Mouse (Mus musculus) adrenal gland, adult 18-20 months (tissue): ENCODE measurements around the gene Lamb1. TPM values are rescaled to one million over a fixed set of nuclear protein-coding genes. Genes with fewer than 3 reads are reported as not detected.

ENCODE experiments used
- DNase-seq, 2 experiments: peaks; one replicate each; pipeline ENCODE4 v3.0.0; 2021 to 2022; ENCODE audit warnings: low spot score in 2 of 2
- long read RNA-seq, 2 experiments: library from polyadenylated mRNA; stranded (forward); transcript quantifications; one replicate each; pipeline ENCODE4 v2.0.0; 2021
- total RNA-seq, 2 experiments: library from RNA; stranded (reverse); gene quantifications; 1 replicate in 1 of 2; 2 replicates in 1 of 2; pipeline ENCODE4 v1.2.3; 2021

Gene Lamb1
- total RNA-seq: 100 to 1,000 TPM; 135 to 197 TPM
- long read RNA-seq, experiment 1, full-length matches to known transcripts: 68 of 139 reads
- long read RNA-seq, experiment 1, partial matches to known transcripts: 63 of 139 reads
- long read RNA-seq, experiment 1, other reads (novel, unspliced or antisense): 8 of 139 reads
- long read RNA-seq, experiment 2, full-length matches to known transcripts: 26 of 180 reads
- long read RNA-seq, experiment 2, partial matches to known transcripts: 148 of 180 reads
- long read RNA-seq, experiment 2, other reads (novel, unspliced or antisense): 6 of 180 reads

- DNase-seq: peak; percentile 76 to 79
Observed at GRCm38 (mm10) chr12:31265005-31265721, at the start of gene Lamb1. Gene Lamb1, plus strand, starts transcription at chr12:31265234.

DNA sequence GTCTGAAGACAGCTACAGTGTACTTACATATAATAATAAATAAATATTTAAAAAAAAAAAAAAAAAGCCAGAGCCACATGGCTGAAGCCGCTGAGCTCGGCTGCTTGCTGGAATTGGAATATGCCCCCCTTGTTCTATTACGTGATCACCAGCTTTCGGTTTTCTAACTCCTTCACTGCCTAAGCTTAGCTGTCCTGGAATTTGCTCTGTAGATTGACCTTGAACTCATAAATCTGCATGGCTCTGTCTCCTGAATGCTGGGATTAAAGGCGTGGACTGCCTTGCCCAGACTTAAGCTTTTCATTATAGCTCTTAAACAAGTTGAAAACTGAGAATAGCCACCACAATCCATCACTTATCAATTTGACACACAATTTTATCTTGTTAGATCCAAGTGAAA is 47.8 kb upstream of the Lamb1 start:
- no peak for DNase-seq

- no peak for DNase-seq
Observed at GRCm38 (mm10) chr12:31218774-31219173, 46.3 kb upstream of the Lamb1 start.

- DNase-seq: no peak
Observed at GRCm38 (mm10) chr12:31221522-31221921, 43.5 kb upstream of the Lamb1 start.

GRCm38 (mm10) chr12:31222282-31222681 is 42.8 kb upstream of the Lamb1 start:
- no peak for DNase-seq

DNA sequence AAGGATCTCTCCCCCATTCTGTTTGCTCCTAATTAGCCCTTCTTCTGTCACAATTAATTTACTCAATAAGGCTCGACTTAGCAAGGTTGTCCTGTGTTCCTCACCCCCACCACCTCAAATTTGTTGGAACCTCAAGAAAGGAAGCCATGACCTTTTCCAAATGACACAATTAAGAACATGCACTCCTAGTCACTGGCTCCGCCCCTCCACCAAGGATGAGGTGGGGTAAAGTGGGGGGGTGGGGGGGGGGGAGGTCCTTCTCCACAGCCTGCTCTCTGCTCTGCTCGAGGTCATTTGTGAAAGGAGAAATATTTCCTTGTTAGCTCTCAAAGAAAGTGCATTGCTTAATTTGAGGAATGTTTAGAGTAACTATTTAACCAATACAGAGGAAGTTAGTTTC is 42.3 kb upstream of the Lamb1 start:
- DNase-seq: no peak

GRCm38 (mm10) chr12:31225451-31225850 is 39.6 kb upstream of the Lamb1 start:
- no peak for DNase-seq

DNA sequence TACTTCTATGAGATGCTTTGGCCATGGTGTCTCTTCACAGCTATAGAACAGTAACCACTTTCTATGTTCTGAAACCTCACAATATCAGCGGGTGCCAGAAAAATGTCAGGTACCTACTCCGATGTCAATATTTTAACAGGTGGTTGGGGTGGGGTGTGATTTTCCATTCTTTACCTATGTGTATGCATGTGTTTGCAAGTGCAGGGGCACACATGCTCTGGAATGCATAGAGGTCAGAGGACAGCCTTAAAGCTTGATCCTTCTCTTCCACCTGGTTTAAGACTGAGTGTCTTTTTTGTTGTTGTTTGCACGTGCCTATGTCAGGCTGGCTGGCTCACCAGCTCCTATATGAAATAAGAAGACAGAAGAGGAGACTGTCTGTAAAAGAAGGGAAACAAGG is 37.9 kb upstream of the Lamb1 start:
- no peak for DNase-seq

GRCm38 (mm10) chr12:31228878-31229277 is 36.2 kb upstream of the Lamb1 start:
- DNase-seq: no peak

DNA sequence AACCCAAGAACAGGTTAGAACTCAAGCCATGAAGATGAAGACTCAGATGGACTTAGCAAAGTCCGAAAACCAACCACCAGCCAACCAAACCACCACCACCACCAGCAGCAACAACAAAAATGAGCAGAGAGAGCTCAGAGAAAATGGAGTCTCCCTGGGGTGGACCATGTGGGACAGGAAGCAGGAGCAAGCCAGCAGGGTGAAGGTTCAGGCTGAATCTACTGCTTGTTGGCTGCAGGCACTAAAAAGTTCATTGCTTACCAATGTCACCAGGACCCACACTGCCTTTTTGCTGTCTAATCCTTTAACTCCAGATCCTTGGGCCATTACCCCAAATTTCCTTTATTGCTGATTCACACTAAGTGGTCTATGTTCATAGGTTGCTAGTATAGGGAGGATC is 32.4 kb upstream of the Lamb1 start:
- DNase-seq: no peak

GRCm38 (mm10) chr12:31235018-31235417 is 30.0 kb upstream of the Lamb1 start:
- DNase-seq: no peak

GRCm38 (mm10) chr12:31236861-31237595 is 28.0 kb upstream of the Lamb1 start:
- DNase-seq: peak in 1 of 2 experiments; percentile 33

DNA sequence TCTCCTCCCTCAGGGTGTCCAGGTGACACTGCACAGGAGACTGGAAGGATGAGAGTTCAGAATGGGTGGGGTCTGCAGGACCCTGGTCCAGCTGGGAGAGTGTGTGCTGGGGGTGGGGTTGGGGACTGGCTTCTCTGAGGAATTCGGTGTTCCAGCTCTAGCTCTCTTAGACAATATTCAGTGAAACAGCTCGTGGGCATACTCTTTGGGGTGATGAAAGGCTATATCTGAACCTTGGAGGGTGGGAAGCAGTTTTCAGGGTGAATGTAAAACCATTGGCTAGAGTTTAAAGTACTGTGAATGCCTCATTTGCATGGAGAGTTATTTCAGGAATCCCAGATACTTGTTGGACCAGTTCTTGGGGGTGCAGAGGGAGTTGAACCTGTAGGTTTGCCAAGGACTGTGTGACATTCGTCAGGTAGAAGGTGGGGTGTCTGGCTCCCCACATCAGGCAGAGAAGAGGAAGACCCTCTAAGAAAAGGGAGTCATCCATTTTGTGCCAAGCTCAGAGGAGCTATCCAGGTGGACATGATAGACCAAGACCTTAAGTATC is 25.9 kb upstream of the Lamb1 start:
- DNase-seq: no peak

GRCm38 (mm10) chr12:31239798-31240197 is 25.2 kb upstream of the Lamb1 start:
- DNase-seq: no peak

DNA sequence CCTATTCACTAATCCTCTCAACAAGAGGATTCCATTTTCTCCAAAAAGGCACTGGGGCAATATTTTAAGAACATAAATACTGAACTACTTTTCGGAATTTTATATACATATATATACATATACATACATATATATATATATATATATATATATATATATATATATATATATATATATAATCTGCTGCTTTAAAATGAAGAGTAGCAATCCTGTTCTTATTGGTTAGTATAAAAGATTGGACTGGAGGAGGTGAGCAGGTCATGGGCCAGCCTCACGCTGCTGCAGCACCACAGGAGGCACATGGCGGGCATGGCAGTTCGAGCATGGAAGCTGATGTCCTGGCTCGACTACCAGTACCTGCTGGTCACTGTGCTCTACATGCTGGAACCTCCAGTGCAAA is 24.6 kb upstream of the Lamb1 start, which contains the start of gene Gm6993:
Gene Gm6993 (plus strand): TSS at position 301 of the 400 bp plus-strand sequence.
- no peak for DNase-seq

GRCm38 (mm10) chr12:31241595-31242342 is 23.3 kb upstream of the Lamb1 start:
- DNase-seq: no peak

GRCm38 (mm10) chr12:31244001-31244400 is 21.0 kb upstream of the Lamb1 start:
- DNase-seq: no peak

DNA sequence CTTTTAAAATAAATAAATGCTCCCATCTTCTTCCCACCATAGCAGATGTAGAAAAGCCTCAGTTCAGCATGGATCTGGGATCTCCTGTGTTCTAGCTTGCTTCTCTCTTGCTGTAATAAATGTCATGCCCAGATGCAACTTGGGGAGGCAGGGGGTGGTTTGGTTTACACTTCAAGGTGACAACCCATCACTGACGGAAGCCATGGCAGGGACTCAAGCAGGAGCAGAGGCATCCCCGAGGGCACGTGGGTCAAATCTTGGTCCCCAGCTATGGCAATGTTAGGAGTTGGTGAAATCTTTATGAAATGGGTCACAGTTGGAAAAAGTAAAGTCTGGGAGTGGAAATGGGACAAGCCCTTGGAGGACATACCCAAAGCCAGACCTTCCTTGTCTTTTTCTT is 20.3 kb upstream of the Lamb1 start:
- DNase-seq: no peak

- no peak for DNase-seq
Observed at GRCm38 (mm10) chr12:31246153-31246552, 18.9 kb upstream of the Lamb1 start.

GRCm38 (mm10) chr12:31246615-31247014 is 18.4 kb upstream of the Lamb1 start:
- DNase-seq: no peak

- DNase-seq: no peak
Observed at GRCm38 (mm10) chr12:31248165-31248564, 16.9 kb upstream of the Lamb1 start.
